Mouse (Mus musculus): Measurements from ENCODE around the gene Golph3. TPM values are rescaled to one million over a fixed set of nuclear protein-coding genes. Genes with fewer than 3 reads are reported as not detected.

Gene Golph3
- total and polyA plus RNA-seq, 2 experiments from 2014 or later, result 55.3 to 135 TPM

DNA sequence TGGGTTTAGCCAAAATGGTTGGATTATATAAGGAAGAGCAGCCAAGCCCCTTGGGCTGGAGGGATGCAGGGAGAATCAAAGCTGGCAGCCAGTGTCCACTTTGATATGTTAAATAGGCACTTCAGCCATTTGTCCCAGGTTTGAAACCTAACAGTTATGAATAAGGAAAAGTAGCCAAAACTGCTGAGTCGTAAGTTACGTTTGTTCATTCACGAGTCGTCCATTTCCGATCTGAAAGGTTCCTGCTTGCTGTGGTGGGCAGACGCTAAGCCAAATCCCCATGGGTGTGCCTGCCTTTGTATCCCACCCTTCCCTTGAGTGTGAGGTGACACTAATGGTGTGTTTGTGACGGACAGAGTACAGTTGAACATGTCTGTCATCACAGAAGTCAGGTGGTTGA, 9.8 kb upstream of the Golph3 start:
- Histone ChIP-seq H3K27ac (ENCODE audit: low read depth) (no peak overlapping the region), H3K9ac (replicated peaks; ENCODE audit: low read depth, low read length) (no peak overlapping the region), H3K4me2 (ENCODE audit: low read depth, low read length) (no peak overlapping the region), H3K27me3 (ENCODE audit: control insufficient read depth, insufficient read depth, low read length) (no peaks in the 10 kb centered on the region), H3K4me3 (ENCODE audit: low read depth, low read length) (no peak overlapping the region), H3K36me3 (replicated peaks; ENCODE audit: control insufficient read depth, insufficient read depth, low read length) (no peaks in the 10 kb centered on the region), H3K4me1 (ENCODE audit: control insufficient read depth, insufficient read depth) (peaks cover 4% of the 10 kb centered on the region; the same call in 1 of the 2 replicates), H3K9me3 (replicated peaks; ENCODE audit: control insufficient read depth, low read length) (no peaks in the 10 kb centered on the region)
- WGBS, result 79% methylated on average over 7 of the region's 7 CpGs
- DNase-seq (ENCODE audit: low spot score) (no peak), ATAC-seq (ENCODE audit: insufficient read depth, low read depth) (no peak)
- no peak for TF ChIP-seq CTCF (IDR thresholded peaks at IDR 0.05; ENCODE audit: low read depth)
- TF ChIP-seq EP300 (IDR thresholded peaks at IDR 0.05; ENCODE audit: low read depth), result no peak

- Histone ChIP-seq H3K4me2 (ENCODE audit: low read depth, low read length) (no peak overlapping the region), H3K4me1 (ENCODE audit: control insufficient read depth, insufficient read depth) (no peaks in the 10 kb centered on the region), H3K4me3 (ENCODE audit: low read depth, low read length) (no peak overlapping the region), H3K36me3 (replicated peaks; ENCODE audit: control insufficient read depth, insufficient read depth, low read length) (no peaks in the 10 kb centered on the region), H3K9me3 (replicated peaks; ENCODE audit: control insufficient read depth, low read length) (no peaks in the 10 kb centered on the region), H3K27ac (ENCODE audit: low read depth) (no peak overlapping the region), H3K9ac (replicated peaks; ENCODE audit: low read depth, low read length) (no peak overlapping the region), H3K27me3 (ENCODE audit: control insufficient read depth, insufficient read depth, low read length) (no peaks in the 10 kb centered on the region)
- DNase-seq (ENCODE audit: low spot score) (no peak), ATAC-seq (ENCODE audit: insufficient read depth, low read depth) (no peak)
- TF ChIP-seq EP300 (IDR thresholded peaks at IDR 0.05; ENCODE audit: low read depth), result no peak
- TF ChIP-seq CTCF (IDR thresholded peaks at IDR 0.05; ENCODE audit: low read depth), result no peak
- 23% methylated on average over 1 of the region's 1 CpGs for WGBS
Observed at GRCm38 (mm10) chr15:12313255-12313654, 8.0 kb upstream of the Golph3 start.

DNA sequence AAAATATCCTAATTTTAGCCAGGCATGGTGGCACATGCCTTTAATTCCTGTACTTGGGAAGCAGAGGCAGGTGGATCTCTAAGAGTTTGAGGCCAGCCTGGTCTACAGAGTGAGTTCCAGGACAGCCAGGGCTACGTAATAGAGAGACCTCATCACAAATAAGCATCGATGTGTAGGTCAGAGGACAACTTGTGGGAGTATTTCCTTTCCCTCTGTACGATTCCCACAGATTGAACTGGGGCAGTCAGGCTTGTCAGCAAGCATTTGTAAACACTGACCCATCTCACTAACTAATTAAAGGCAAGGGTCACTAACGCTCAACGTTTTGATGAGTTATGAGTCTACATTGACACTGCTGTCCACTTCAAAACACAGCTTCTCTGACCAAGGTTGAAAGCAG, 6.7 kb upstream of the Golph3 start:
- Histone ChIP-seq H3K4me3 (ENCODE audit: low read depth, low read length) (no peak overlapping the region), H3K36me3 (replicated peaks; ENCODE audit: control insufficient read depth, insufficient read depth, low read length) (no peaks in the 10 kb centered on the region), H3K9ac (replicated peaks; ENCODE audit: low read depth, low read length) (no peak overlapping the region), H3K27me3 (ENCODE audit: control insufficient read depth, insufficient read depth, low read length) (no peaks in the 10 kb centered on the region), H3K4me1 (ENCODE audit: control insufficient read depth, insufficient read depth) (no peaks in the 10 kb centered on the region), H3K9me3 (replicated peaks; ENCODE audit: control insufficient read depth, low read length) (no peaks in the 10 kb centered on the region), H3K27ac (ENCODE audit: low read depth) (no peak overlapping the region), H3K4me2 (ENCODE audit: low read depth, low read length) (no peak overlapping the region)
- no peak for DNase-seq (ENCODE audit: low spot score)
- 79% methylated on average over 5 of the region's 5 CpGs for WGBS
- TF ChIP-seq EP300 (IDR thresholded peaks at IDR 0.05; ENCODE audit: low read depth) (no peak), CTCF (IDR thresholded peaks at IDR 0.05; ENCODE audit: low read depth) (no peak)
- no peak for ATAC-seq (ENCODE audit: insufficient read depth, low read depth)

GRCm38 (mm10) chr15:12315996-12316395, 5.3 kb upstream of the Golph3 start:
- no peaks in the 10 kb centered on the region for H3K4me1 ChIP-seq (ENCODE audit: control insufficient read depth, insufficient read depth)
- H3K4me2 ChIP-seq (ENCODE audit: low read depth, low read length), result no peak overlapping the region
- DNase-seq (ENCODE audit: low spot score), result no peak
- no peak for TF ChIP-seq CTCF (IDR thresholded peaks at IDR 0.05; ENCODE audit: low read depth)
- TF ChIP-seq EP300 (IDR thresholded peaks at IDR 0.05; ENCODE audit: low read depth), result no peak
- H3K27ac ChIP-seq (ENCODE audit: low read depth), result no peak overlapping the region
- ATAC-seq (ENCODE audit: insufficient read depth, low read depth), result no peak
- H3K4me3 ChIP-seq (ENCODE audit: low read depth, low read length), result no peak overlapping the region
- H3K36me3 ChIP-seq (replicated peaks; ENCODE audit: control insufficient read depth, insufficient read depth, low read length), result no peaks in the 10 kb centered on the region
- H3K9ac ChIP-seq (replicated peaks; ENCODE audit: low read depth, low read length), result no peak overlapping the region
- no peaks in the 10 kb centered on the region for H3K27me3 ChIP-seq (ENCODE audit: control insufficient read depth, insufficient read depth, low read length)
- 54% methylated on average over 2 of the region's 2 CpGs for WGBS
- H3K9me3 ChIP-seq (replicated peaks; ENCODE audit: control insufficient read depth, low read length), result no peaks in the 10 kb centered on the region

DNA sequence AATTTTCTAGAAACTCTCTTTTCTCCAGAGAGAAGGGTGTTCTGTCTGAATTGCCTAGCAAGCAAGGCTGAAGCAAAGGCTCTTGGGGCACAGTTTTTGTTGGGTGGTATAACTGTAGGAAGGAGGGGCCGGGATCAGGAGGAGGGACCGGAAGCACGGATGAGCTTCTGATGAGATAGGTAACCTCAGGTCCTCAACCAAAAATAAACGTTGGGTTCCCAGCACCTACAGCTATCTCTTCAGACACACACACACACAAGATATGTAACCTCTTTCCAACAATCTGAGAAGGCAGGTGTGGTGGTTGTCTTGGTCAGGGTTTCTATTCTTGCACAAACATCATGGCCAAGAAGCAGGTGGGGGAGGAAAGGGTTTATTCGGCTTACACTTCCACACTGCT, 4.0 kb upstream of the Golph3 start:
- H3K4me2 ChIP-seq (ENCODE audit: low read depth, low read length), result no peak overlapping the region
- 58% methylated on average over 5 of the region's 5 CpGs for WGBS
- no peak for DNase-seq (ENCODE audit: low spot score)

DNA sequence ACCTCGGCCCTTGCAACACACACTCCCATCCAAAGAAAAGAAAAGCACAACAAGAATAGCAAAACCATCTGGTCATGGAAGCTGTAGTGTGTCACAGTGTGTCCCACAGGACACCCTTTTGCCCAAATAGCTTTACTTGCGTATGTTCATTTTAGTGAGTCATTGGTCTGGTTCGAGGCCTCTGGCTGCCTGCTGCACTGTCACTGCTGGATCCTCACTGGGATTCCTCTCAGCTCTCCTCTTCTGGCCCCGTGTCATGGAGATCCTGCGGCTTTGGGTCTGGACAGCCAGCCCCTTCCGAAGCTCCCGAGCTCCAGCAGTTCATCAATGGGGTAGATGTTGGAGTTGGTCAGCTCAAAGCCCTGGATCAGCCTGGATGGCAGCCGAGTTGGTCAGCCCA, 2.8 kb upstream of the Golph3 start:
- Histone ChIP-seq H3K9ac (replicated peaks; ENCODE audit: low read depth, low read length) (no peak overlapping the region), H3K36me3 (replicated peaks; ENCODE audit: control insufficient read depth, insufficient read depth, low read length) (no peaks in the 10 kb centered on the region), H3K4me2 (ENCODE audit: low read depth, low read length) (no peak overlapping the region), H3K9me3 (replicated peaks; ENCODE audit: control insufficient read depth, low read length) (no peaks in the 10 kb centered on the region), H3K4me3 (ENCODE audit: low read depth, low read length) (no peak overlapping the region), H3K4me1 (ENCODE audit: control insufficient read depth, insufficient read depth) (no peaks in the 10 kb centered on the region), H3K27ac (ENCODE audit: low read depth) (no peak overlapping the region), H3K27me3 (ENCODE audit: control insufficient read depth, insufficient read depth, low read length) (no peaks in the 10 kb centered on the region)
- no peak for TF ChIP-seq EP300 (IDR thresholded peaks at IDR 0.05; ENCODE audit: low read depth)
- no peak for TF ChIP-seq CTCF (IDR thresholded peaks at IDR 0.05; ENCODE audit: low read depth)
- WGBS, result 73% methylated on average over 8 of the region's 8 CpGs
- no peak for ATAC-seq (ENCODE audit: insufficient read depth, low read depth)
- DNase-seq (ENCODE audit: low spot score), result no peak

More for the DNA sequence above, 4.0 kb upstream of the Golph3 start:
- Histone ChIP-seq H3K9ac (replicated peaks; ENCODE audit: low read depth, low read length) (no peak overlapping the region), H3K4me1 (ENCODE audit: control insufficient read depth, insufficient read depth) (no peaks in the 10 kb centered on the region), H3K27ac (ENCODE audit: low read depth) (no peak overlapping the region), H3K27me3 (ENCODE audit: control insufficient read depth, insufficient read depth, low read length) (no peaks in the 10 kb centered on the region), H3K36me3 (replicated peaks; ENCODE audit: control insufficient read depth, insufficient read depth, low read length) (no peaks in the 10 kb centered on the region), H3K9me3 (replicated peaks; ENCODE audit: control insufficient read depth, low read length) (no peaks in the 10 kb centered on the region), H3K4me3 (ENCODE audit: low read depth, low read length) (no peak overlapping the region)
- no peak for ATAC-seq (ENCODE audit: insufficient read depth, low read depth)
- TF ChIP-seq CTCF (IDR thresholded peaks at IDR 0.05; ENCODE audit: low read depth) (no peak), EP300 (IDR thresholded peaks at IDR 0.05; ENCODE audit: low read depth) (no peak)

Data from heart, postnatal 0 days (tissue).